Mouse (Mus musculus) thymus, postnatal 0 days (tissue): ENCODE data around the gene Strn3. TPM values are rescaled to one million over a fixed set of nuclear protein-coding genes. Genes with fewer than 3 reads are reported as not detected.
"Not testable (repeated sequence)": the region's sequence is repeated elsewhere in the genome, so short reads cannot be mapped to it uniquely, and the experiment has no call there.

ENCODE experiments used
- DNase-seq: peaks from one replicate; pipeline ENCODE4 v3.0.0-alpha.2; 2015; ENCODE audit warnings: low spot score
- polyA plus RNA-seq: library from polyadenylated mRNA; unstranded; fragments of >200 nt; fragmentation: Nextera tagmentation; extraction: Ambion mirVana; gene quantifications from 2 replicates; pipeline ENCODE4 v1.2.1, GENCODE M21; 2015

The Strn3 gene
- polyA plus RNA-seq, 1 experiment from 2014 or later, result 31.2 TPM

DNA sequence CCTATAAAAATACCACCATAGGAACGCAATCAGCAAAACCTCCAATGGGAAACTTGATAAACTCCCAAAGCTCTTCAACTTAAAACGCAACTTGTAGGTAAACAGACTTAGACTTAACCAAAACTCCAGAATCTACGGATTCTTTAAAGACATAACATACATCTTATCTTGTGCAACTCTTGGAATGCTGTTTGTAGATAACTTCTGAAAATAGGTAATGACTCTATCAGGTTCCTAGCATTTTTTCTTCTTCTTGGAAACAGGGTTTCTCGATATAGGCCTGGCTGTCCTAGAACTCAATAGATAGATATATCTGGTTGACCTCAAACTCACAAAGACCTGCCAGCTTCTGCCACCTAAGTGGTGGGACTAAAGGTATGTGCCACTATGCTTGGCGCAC is 70.5 kb downstream of the Strn3 start:
- no peak for DNase-seq

DNA sequence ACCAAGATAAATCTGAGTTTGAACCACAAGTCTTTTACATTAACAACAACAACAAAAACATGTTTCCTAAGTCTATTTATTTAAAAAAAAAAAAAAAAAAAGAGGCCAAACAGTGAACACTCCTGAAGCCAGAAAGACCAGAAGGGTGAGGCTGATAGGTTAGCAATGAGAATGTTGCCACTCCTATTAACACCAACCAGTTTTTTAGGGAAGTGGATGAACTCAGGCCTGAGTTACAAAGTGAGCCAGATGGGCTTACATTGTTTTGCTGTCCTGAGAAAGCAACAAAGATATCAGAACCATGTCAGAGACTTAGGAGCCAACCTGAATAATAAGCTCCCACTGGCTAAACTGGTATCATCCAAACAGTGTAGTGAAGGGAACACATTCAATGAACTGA is 71.1 kb downstream of the Strn3 start:
- DNase-seq, result no peak

GRCm38 (mm10) chr12:51612361-51612760 is 79.3 kb downstream of the Strn3 start:
- DNase-seq, result no peak

- no peak for DNase-seq
Measured at GRCm38 (mm10) chr12:51606138-51606537, 85.6 kb downstream of the Strn3 start.

- no peak for DNase-seq
Measured at GRCm38 (mm10) chr12:51603306-51603705, 88.4 kb downstream of the Strn3 start.

DNA sequence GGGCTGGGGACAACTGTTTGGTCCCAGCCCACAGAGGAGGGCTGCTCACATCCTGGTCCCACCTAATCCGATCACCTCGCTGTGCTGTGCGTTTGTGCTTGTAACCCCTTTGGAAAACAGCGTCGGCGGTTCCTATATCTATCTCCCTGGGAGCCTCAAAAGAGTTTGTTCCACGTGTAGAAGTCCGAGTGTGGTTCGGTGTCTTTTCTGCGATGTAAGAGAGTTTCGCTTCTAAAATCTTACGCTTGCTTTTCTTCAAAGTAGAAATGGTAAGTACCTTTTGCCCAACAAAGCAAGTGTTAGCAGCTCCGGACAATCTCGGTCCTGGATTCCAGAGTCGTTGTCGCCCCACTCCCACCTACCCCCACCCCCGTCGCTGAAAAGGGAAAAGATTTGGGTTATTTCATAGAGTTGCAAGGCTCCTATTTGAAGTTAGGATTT is 97.6 kb downstream of the Strn3 start:
- no peak for DNase-seq

GRCm38 (mm10) chr12:51593229-51594029 is 98.3 kb downstream of the Strn3 start, which contains the start of gene Coch:
Gene Coch (plus strand): TSS chr12:51593341.
- no peak for DNase-seq

- no peak for DNase-seq
Measured at GRCm38 (mm10) chr12:51592888-51593228, 98.8 kb downstream of the Strn3 start.

GRCm38 (mm10) chr12:51591921-51592320 is 99.8 kb downstream of the Strn3 start:
- DNase-seq, result no peak

DNA sequence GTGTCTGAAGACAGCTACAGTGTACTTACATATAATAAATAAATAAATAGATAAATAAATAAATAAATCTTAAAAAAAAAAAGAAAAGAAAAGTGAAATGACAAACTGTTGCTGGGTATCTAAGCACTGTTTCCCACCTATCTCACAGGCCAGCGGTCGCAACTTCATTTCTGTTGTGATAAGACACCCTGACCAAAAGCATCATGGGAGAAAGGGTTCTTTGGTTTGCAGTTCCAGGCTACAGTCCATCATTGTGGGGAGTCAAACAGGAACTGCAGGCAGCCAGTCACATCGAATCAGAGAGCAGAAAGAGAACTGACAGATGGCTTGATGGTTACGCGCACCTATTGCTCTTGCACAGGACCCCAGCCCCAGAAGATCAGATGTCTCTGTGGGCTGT is 102.4 kb downstream of the Strn3 start:
- no peak for DNase-seq

DNA sequence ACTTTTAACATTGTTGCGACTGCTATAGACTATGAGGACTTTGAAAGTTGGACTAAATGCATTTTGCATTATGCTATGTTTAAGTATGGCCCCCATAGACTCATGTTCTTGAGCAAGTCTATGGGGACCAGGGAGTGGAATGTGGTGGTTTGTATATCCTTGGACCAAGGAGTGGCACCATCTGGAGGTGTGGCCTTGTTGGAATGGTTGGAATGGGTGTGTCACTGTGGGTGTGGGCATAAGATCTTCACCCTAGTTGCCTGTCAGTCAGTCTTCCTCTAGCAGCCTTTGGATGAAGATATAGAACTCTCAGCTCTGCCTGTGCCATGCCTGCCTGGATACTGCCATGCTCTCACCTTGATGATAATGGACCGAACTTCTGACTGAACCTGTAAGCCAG is 113.9 kb downstream of the Strn3 start:
- DNase-seq, result not testable (repeated sequence)

- no peak for DNase-seq
Measured at GRCm38 (mm10) chr12:51572651-51573050, 119.0 kb downstream of the Strn3 start.

DNA sequence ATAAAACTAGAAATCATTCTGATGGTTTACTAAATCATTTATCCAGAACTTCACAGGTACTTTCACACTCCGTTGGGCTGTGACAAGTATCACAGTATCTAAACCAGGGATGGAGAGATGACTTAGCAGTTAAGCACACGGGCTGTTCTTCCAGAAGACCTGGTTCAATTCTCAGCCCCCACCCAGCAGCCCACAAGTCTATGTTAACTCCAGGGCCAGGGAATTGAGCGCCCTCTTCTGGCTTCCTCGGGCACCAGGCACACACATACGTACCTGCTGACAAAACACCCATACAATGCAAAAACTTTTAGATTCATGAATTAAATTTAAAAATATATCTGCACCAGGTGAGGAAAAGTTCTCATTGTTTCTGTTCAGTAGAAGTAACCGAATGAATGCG is 121.8 kb downstream of the Strn3 start:
- no peak for DNase-seq

- no peak for DNase-seq
Measured at GRCm38 (mm10) chr12:51569472-51569871, 122.2 kb downstream of the Strn3 start.

DNA sequence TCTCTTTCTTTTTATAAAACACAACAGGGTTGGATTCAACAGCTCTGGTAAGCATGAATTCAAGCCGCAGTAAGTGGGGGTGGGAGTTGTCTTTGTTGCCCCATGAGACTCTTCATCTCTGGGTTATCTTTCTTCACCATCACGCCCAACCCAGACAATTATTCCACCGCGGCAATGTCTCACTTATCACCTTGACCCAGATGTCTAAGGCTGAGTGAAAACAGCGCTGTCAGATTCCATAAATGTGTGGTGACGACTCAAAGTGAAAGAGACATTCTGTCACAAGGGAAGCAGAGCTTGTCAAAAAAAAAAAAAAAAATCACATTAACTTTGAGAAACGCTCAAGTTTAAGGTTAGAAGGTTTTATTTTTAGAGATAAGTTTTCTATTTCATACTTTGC is 124.5 kb downstream of the Strn3 start:
- DNase-seq, result no peak

- DNase-seq, result no peak
Measured at GRCm38 (mm10) chr12:51561416-51561815, 130.3 kb downstream of the Strn3 start.

Other genes with a start within 250 kb of the Strn3 start
- gene Coch, start 98.6 kb downstream of the Strn3 start, polyA plus RNA-seq, result 1.3 and 1.6 TPM in 2 replicates
- 41.7 and 42.4 TPM in 2 replicates for gene Ap4s1, start 864 bp downstream of the Strn3 start, polyA plus RNA-seq
- gene Hectd1, start 137.6 kb upstream of the Strn3 start, polyA plus RNA-seq, result 36.7 and 50.8 TPM in 2 replicates